Mouse (Mus musculus) E14TG2a.4 (cell line): Measurements from ENCODE around the gene Hoxa4.

Source experiments
- CTCF ChIP-seq: conservative IDR thresholded peaks from 2 replicates; pipeline ENCODE4 v1.5.1; 2014; ENCODE audit warnings: low read length
- POU5F1 ChIP-seq: IDR thresholded peaks from 2 replicates; pipeline ENCODE4 v1.6.1; 2014; ENCODE audit warnings: low read length, borderline replicate concordance

DNA sequence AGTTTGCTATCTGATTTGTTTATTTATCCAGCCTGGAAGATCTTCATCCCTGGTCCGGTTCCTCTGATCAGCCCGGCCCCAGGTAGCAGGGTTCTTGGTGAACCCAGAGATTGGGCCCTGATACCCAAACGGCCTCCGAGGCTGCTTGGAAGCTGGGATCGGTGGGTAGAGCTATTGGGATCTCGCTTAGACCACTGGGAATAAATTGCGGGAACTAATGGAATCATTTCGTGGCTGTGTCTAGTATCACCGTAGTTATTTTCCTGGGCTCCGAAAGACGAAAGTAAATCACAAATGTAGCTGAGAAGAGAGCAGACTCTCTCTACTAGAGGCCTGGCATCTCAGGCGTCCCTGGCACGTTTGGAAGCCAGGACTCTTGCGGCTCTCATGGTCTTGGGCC is 13.7 kb upstream of the Hoxa4 start:
- TF ChIP-seq CTCF = no peak
- TF ChIP-seq POU5F1 = no peak
